Mouse (Mus musculus): ENCODE data around the gene Ppp2r2d. TPM values are rescaled to one million over a fixed set of nuclear protein-coding genes. Genes with fewer than 3 reads are reported as not detected.
A peak's percentile ranks its signal among the peaks of the same experiment; 100 is the strongest.

Ppp2r2d gene
- polyA plus RNA-seq, 1 experiment from 2014 or later: 50.9 TPM

DNA sequence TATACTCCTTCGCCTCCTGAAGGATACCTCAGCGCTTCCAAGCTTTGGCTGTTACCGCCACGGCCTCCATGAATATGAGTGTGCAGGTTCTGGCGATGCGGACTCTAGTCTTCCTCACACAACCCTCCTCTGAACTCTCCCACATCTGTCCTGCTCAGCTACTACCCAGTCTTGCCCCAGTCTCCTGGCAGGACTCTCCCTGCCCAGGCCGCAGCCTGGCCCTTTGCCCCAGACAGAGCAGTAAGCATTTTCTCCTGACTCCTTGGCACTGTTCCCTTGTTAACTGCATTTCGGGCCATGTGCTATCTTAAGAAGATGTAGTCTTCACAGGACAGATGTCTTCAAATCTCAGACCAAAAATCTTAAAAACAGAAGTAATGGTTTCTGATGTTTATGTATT is 75.7 kb downstream of the Ppp2r2d start:
- 95% methylated on average over 8 of the region's 8 CpGs for WGBS
- H3K27ac ChIP-seq (ENCODE audit: low read depth): no peak overlapping the region
- ATAC-seq (ENCODE audit: insufficient read depth) (no peak), DNase-seq (no peak)
- no peak overlapping the region for H3K4me2 ChIP-seq
- no peak overlapping the region for H3K9ac ChIP-seq
- no peak overlapping the region for H3K4me3 ChIP-seq (ENCODE audit: low read depth, low read length)
- no peaks in the 10 kb centered on the region for H3K36me3 ChIP-seq (ENCODE audit: insufficient read depth)
- H3K27me3 ChIP-seq (ENCODE audit: insufficient read depth, low read length): no peaks in the 10 kb centered on the region
- no peaks in the 10 kb centered on the region for H3K9me3 ChIP-seq (ENCODE audit: low read depth, low read length)
- no peaks in the 10 kb centered on the region for H3K4me1 ChIP-seq (ENCODE audit: insufficient read depth)
- no peak for TF ChIP-seq CTCF (IDR thresholded peaks at IDR 0.05; ENCODE audit: low read depth)

GRCm38 (mm10) chr7:138923756-138924425 is 78.0 kb downstream of the Ppp2r2d start:
- no peak for ATAC-seq (ENCODE audit: insufficient read depth)
- Histone ChIP-seq H3K4me1 (ENCODE audit: insufficient read depth) (no peaks in the 10 kb centered on the region), H3K27ac (ENCODE audit: low read depth) (no peak overlapping the region), H3K4me3 (ENCODE audit: low read depth, low read length) (no peak overlapping the region), H3K27me3 (ENCODE audit: insufficient read depth, low read length) (no peaks in the 10 kb centered on the region), H3K9me3 (ENCODE audit: low read depth, low read length) (no peaks in the 10 kb centered on the region), H3K9ac (no peak overlapping the region), H3K4me2 (no peak overlapping the region), H3K36me3 (ENCODE audit: insufficient read depth) (no peaks in the 10 kb centered on the region)
- WGBS: 8% methylated on average over 3 of the region's 3 CpGs
- TF ChIP-seq CTCF (IDR thresholded peaks at IDR 0.05; ENCODE audit: low read depth): peak; percentile 38
- DNase-seq: peak; percentile 68

DNA sequence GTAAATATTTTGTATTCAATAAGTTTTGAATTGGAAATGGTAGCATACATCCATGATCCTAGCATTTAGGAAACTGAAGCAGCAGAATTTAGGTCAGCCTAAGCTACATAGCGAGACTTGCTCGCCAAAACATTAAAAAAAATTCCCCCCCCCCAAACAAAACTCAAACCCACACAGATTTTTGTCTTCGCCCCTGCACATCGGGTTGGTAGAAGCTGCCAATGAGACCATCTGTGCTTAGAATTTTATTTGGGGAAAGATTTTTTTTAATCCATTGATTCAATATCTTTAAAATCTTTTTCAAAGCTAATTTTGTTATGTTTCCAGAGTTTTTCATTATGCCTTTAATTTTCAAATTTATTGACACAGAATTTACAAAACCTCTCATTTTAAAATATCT is 82.6 kb downstream of the Ppp2r2d start:
- H3K4me2 ChIP-seq: no peak overlapping the region
- no peaks in the 10 kb centered on the region for H3K36me3 ChIP-seq (ENCODE audit: insufficient read depth)
- ATAC-seq (ENCODE audit: insufficient read depth): no peak
- no peak for DNase-seq
- no peak overlapping the region for H3K4me3 ChIP-seq (ENCODE audit: low read depth, low read length)
- H3K9ac ChIP-seq: no peak overlapping the region
- H3K27ac ChIP-seq (ENCODE audit: low read depth): no peak overlapping the region
- WGBS: 92% methylated on average over 4 of the region's 4 CpGs
- no peaks in the 10 kb centered on the region for H3K27me3 ChIP-seq (ENCODE audit: insufficient read depth, low read length)
- H3K9me3 ChIP-seq (ENCODE audit: low read depth, low read length): no peaks in the 10 kb centered on the region
- no peak for TF ChIP-seq CTCF (IDR thresholded peaks at IDR 0.05; ENCODE audit: low read depth)
- no peaks in the 10 kb centered on the region for H3K4me1 ChIP-seq (ENCODE audit: insufficient read depth)

Other genes starting within 250 kb of the Ppp2r2d start
- gene Mapk1ip1, start 194 bp downstream of the Ppp2r2d start, polyA plus RNA-seq (2014; fragmentation: Nextera tagmentation; extraction: Ambion mirVana): 10.4 and 11.3 TPM in 2 replicates
- 76.5 and 94.8 TPM in 2 replicates for gene Bnip3, start 63.4 kb downstream of the Ppp2r2d start, polyA plus RNA-seq (2014; fragmentation: Nextera tagmentation; extraction: Ambion mirVana)
- gene Jakmip3, start 94.7 kb downstream of the Ppp2r2d start, polyA plus RNA-seq (2014; fragmentation: Nextera tagmentation; extraction: Ambion mirVana): not detected in 2 replicates
- 10.2 and 10.7 TPM in 2 replicates for gene Dpysl4, start 239.9 kb downstream of the Ppp2r2d start, polyA plus RNA-seq (2014; fragmentation: Nextera tagmentation; extraction: Ambion mirVana)